Mouse (Mus musculus) liver, postnatal 0 days (tissue): ENCODE measurements around the gene 1110051M20Rik. TPM values are rescaled to one million over a fixed set of nuclear protein-coding genes. Genes with fewer than 3 reads are reported as not detected.

Experiments
- ATAC-seq: fragments of 200-750 bp; cut with Nextera tagmentation; 2 replicates; pipeline ENCODE4 v1.8.0; 2017; ENCODE audit warnings: mild to moderate bottlenecking, moderate library complexity
- DNase-seq: peaks from one replicate; pipeline ENCODE4 v3.0.0-alpha.2; 2016
- H3K27ac ChIP-seq: fragments of 300-500 bp; sonication (generic); 2 replicates; pipeline ENCODE4 v1.5.1; 2014; ENCODE audit warnings: antibody characterized with exemption, moderate library complexity, mild to moderate bottlenecking, low read depth
- H3K27me3 ChIP-seq: fragments of 300-500 bp; sonication (generic); 2 replicates; pipeline ENCODE4 v1.6.1; 2014; ENCODE audit warnings: low read length, control low read depth, mixed read lengths; ENCODE audit not compliant: insufficient read depth
- H3K36me3 ChIP-seq: fragments of 300-500 bp; sonication (generic); replicated peaks from 2 replicates; pipeline ENCODE4 v1.6.1; 2014; ENCODE audit warnings: mild to moderate bottlenecking, control low read depth, low read length, moderate library complexity, mixed read lengths; ENCODE audit not compliant: insufficient read depth
- H3K4me1 ChIP-seq: fragments of 300-500 bp; sonication (generic); 2 replicates; pipeline ENCODE4 v1.6.1; 2014; ENCODE audit warnings: antibody characterized with exemption, mild to moderate bottlenecking, control low read depth; ENCODE audit not compliant: insufficient read depth
- H3K4me2 ChIP-seq: fragments of 300-500 bp; sonication (generic); 2 replicates; pipeline ENCODE4 v1.6.1; 2014; ENCODE audit warnings: low read depth, mild to moderate bottlenecking, low read length, moderate library complexity, mixed read lengths
- H3K4me3 ChIP-seq: fragments of 300-500 bp; sonication (generic); 2 replicates; pipeline ENCODE4 v1.5.1; 2014; ENCODE audit warnings: low read depth, low read length
- H3K9ac ChIP-seq: fragments of 300-500 bp; sonication (generic); replicated peaks from 2 replicates; pipeline ENCODE4 v1.6.1; 2014; ENCODE audit warnings: mild to moderate bottlenecking, moderate library complexity
- H3K9me3 ChIP-seq: fragments of 300-500 bp; sonication (generic); 2 replicates; pipeline ENCODE4 v1.6.1; 2016; ENCODE audit warnings: mild to moderate bottlenecking, control low read depth, low read length, mixed read lengths
- CTCF ChIP-seq: sonication (generic); IDR thresholded peaks from 2 replicates; pipeline ENCODE4 v1.5.1; 2016; ENCODE audit warnings: antibody characterized with exemption, low read depth
- EP300 ChIP-seq: IDR thresholded peaks from 2 replicates; pipeline ENCODE4 v1.6.1; 2016; ENCODE audit warnings: antibody characterized with exemption, low read depth, mild to moderate bottlenecking
- WGBS: fragments of 180-500 bp; shearing (Covaris S2); extraction: QIAGEN DNeasy Blood & Tissue Kit; methylation state at CpG from one replicate; pipeline ENCODE4 v1.1.7; 2014; ENCODE audit not compliant: insufficient replicate concordance; 5-methylcytosine and 5-hydroxymethylcytosine counted together
- polyA plus RNA-seq: library from polyadenylated mRNA; unstranded; fragments of >200 nt; fragmentation: Nextera tagmentation; extraction: Ambion mirVana; gene quantifications from 2 replicates; pipeline ENCODE4 v1.2.1, GENCODE M21; 2015

Gene 1110051M20Rik
- polyA plus RNA-seq, 1 experiment from 2014 or later, result 5.5 TPM

- 55% methylated on average over 12 of the region's 12 CpGs for WGBS
- H3K27ac ChIP-seq, result no peak overlapping the region
- H3K27me3 ChIP-seq, result no peaks in the 10 kb centered on the region
These were observed 116.4 kb downstream of the 1110051M20Rik start for GRCm38 (mm10) chr2:91327968-91328728.

GRCm38 (mm10) chr2:91326746-91327350 is 117.7 kb downstream of the 1110051M20Rik start:
- WGBS, result 87% methylated on average over 13 of the region's 13 CpGs
- Histone ChIP-seq H3K4me3 (no peak overlapping the region), H3K27me3 (no peaks in the 10 kb centered on the region), H3K9me3 (no peaks in the 10 kb centered on the region), H3K9ac (no peak overlapping the region), H3K4me2 (no peak overlapping the region), H3K36me3 (no peaks in the 10 kb centered on the region), H3K4me1 (peaks cover 6% of the 10 kb centered on the region; the same call in 1 of the 2 replicates), H3K27ac (no peak overlapping the region)
- DNase-seq (no peak), ATAC-seq (no peak)
- TF ChIP-seq CTCF (no peak), EP300 (no peak)

More at GRCm38 (mm10) chr2:91327968-91328728, 116.4 kb downstream of the 1110051M20Rik start:
- Histone ChIP-seq H3K4me1 (peaks cover 6% of the 10 kb centered on the region; the same call in 1 of the 2 replicates), H3K9me3 (no peaks in the 10 kb centered on the region), H3K36me3 (no peaks in the 10 kb centered on the region), H3K4me2 (no peak overlapping the region), H3K4me3 (no peak overlapping the region), H3K9ac (no peak overlapping the region)
- no peak for DNase-seq
- ATAC-seq, result no peak
- TF ChIP-seq CTCF, result no peak
- no peak for TF ChIP-seq EP300

GRCm38 (mm10) chr2:91324761-91325421 is 119.6 kb downstream of the 1110051M20Rik start:
- no peaks in the 10 kb centered on the region for H3K9me3 ChIP-seq
- H3K36me3 ChIP-seq, result no peaks in the 10 kb centered on the region
- TF ChIP-seq EP300 (no peak), CTCF (no peak)
- WGBS, result 76% methylated on average over 15 of the region's 15 CpGs
- no peaks in the 10 kb centered on the region for H3K27me3 ChIP-seq
- no peak overlapping the region for H3K4me2 ChIP-seq
- H3K4me1 ChIP-seq, result peaks cover 6% of the 10 kb centered on the region; the same call in 1 of the 2 replicates
- no peak overlapping the region for H3K9ac ChIP-seq
- DNase-seq (no peak), ATAC-seq (no peak)
- no peak overlapping the region for H3K27ac ChIP-seq
- no peak overlapping the region for H3K4me3 ChIP-seq

GRCm38 (mm10) chr2:91324346-91324745 is 120.2 kb downstream of the 1110051M20Rik start:
- no peak for DNase-seq
- Histone ChIP-seq H3K27me3 (no peaks in the 10 kb centered on the region), H3K9me3 (no peaks in the 10 kb centered on the region), H3K27ac (no peak overlapping the region), H3K9ac (no peak overlapping the region), H3K4me3 (no peak overlapping the region), H3K4me2 (no peak overlapping the region), H3K36me3 (no peaks in the 10 kb centered on the region), H3K4me1 (peaks cover 6% of the 10 kb centered on the region; the same call in 1 of the 2 replicates)
- WGBS, result 72% methylated on average over 1 of the region's 1 CpGs
- no peak for ATAC-seq
- no peak for TF ChIP-seq EP300
- TF ChIP-seq CTCF, result no peak

- H3K27me3 ChIP-seq, result no peaks in the 10 kb centered on the region
- 47% methylated on average over 4 of the region's 4 CpGs for WGBS
- no peaks in the 10 kb centered on the region for H3K36me3 ChIP-seq
- no peak overlapping the region for H3K4me3 ChIP-seq
- no peak overlapping the region for H3K27ac ChIP-seq
- no peaks in the 10 kb centered on the region for H3K9me3 ChIP-seq
- no peak overlapping the region for H3K9ac ChIP-seq
- H3K4me2 ChIP-seq, result no peak overlapping the region
- ATAC-seq (no peak), DNase-seq (no peak)
- no peak for TF ChIP-seq CTCF
- no peak for TF ChIP-seq EP300
- H3K4me1 ChIP-seq, result 0 out of 2 replicates have a peak, but pooled peaks cover 2% of the 10 kb centered on the region
These were observed 122.0 kb downstream of the 1110051M20Rik start for GRCm38 (mm10) chr2:91322490-91322889.

- Histone ChIP-seq H3K9ac (no peak overlapping the region), H3K4me2 (no peak overlapping the region), H3K27me3 (no peaks in the 10 kb centered on the region), H3K9me3 (no peaks in the 10 kb centered on the region), H3K4me3 (no peak overlapping the region), H3K27ac (no peak overlapping the region), H3K36me3 (no peaks in the 10 kb centered on the region), H3K4me1 (0 out of 2 replicates have a peak, but pooled peaks cover under 1% of the 10 kb centered on the region)
- no peak for TF ChIP-seq CTCF
- TF ChIP-seq EP300, result no peak
- no peak for ATAC-seq
- 82% methylated on average over 2 of the region's 2 CpGs for WGBS
- no peak for DNase-seq
These were observed 122.6 kb downstream of the 1110051M20Rik start for GRCm38 (mm10) chr2:91321923-91322322.
